Mouse (Mus musculus): Measurements from ENCODE around the gene Kazn. TPM values are rescaled to one million over a fixed set of nuclear protein-coding genes. Genes with fewer than 3 reads are reported as not detected.

The Kazn gene
- total and polyA plus RNA-seq, 2 experiments from 2014 or later = 25.6 to 70.2 TPM

DNA sequence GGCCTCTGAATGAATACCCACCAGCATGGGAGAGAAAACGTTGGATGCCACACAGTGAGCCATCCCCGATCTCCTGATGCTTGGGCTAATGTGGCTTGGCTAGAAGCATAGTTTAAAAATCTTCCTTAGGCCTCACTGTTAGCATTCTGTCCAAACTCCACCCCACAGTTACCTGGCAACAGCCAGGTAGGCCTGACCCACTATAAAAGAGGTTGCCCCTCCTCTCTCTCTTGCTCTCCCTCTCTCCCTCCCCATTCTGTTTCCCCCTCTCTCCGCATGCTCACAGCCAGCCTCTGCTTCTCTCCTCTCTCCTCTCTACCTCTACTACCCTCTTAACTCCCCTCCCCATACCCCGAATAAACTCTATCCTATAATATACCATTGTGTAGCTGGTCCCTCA, 74.8 kb downstream of the Kazn start:
- TF ChIP-seq CTCF (IDR thresholded peaks at IDR 0.05) = no peak
- WGBS = 54% methylated on average over 4 of the region's 4 CpGs
- H3K27me3 ChIP-seq (ENCODE audit: insufficient read depth, low read length) = no peaks in the 10 kb centered on the region
- H3K9ac ChIP-seq (replicated peaks; ENCODE audit: low read length, poor library complexity, severe bottlenecking) = no peak overlapping the region
- H3K36me3 ChIP-seq (ENCODE audit: insufficient read depth, low read length) = no peaks in the 10 kb centered on the region
- no peak overlapping the region for H3K27ac ChIP-seq (ENCODE audit: low read depth, low read length)
- ATAC-seq (ENCODE audit: low FRiP score) = no peak
- no peak overlapping the region for H3K4me3 ChIP-seq (ENCODE audit: low read depth, low read length)
- DNase-seq (ENCODE audit: low spot score) = no peak
- H3K4me1 ChIP-seq (ENCODE audit: insufficient read depth, low read length) = peaks cover 5% of the 10 kb centered on the region; the same call in 1 of the 2 replicates
- H3K9me3 ChIP-seq (ENCODE audit: low read length) = no peaks in the 10 kb centered on the region
- no peak overlapping the region for H3K4me2 ChIP-seq (ENCODE audit: low read depth, low read length, poor library complexity, severe bottlenecking)

GRCm38 (mm10) chr4:142163862-142164261, 75.3 kb downstream of the Kazn start:
- DNase-seq (ENCODE audit: low spot score) (no peak), ATAC-seq (ENCODE audit: low FRiP score) (no peak)
- H3K9me3 ChIP-seq (ENCODE audit: low read length) = no peaks in the 10 kb centered on the region
- no peak overlapping the region for H3K4me2 ChIP-seq (ENCODE audit: low read depth, low read length, poor library complexity, severe bottlenecking)
- no peak overlapping the region for H3K27ac ChIP-seq (ENCODE audit: low read depth, low read length)
- no peak overlapping the region for H3K9ac ChIP-seq (replicated peaks; ENCODE audit: low read length, poor library complexity, severe bottlenecking)
- no peaks in the 10 kb centered on the region for H3K36me3 ChIP-seq (ENCODE audit: insufficient read depth, low read length)
- 72% methylated on average over 3 of the region's 3 CpGs for WGBS
- no peak for TF ChIP-seq CTCF (IDR thresholded peaks at IDR 0.05)
- peaks cover 5% of the 10 kb centered on the region; the same call in 1 of the 2 replicates for H3K4me1 ChIP-seq (ENCODE audit: insufficient read depth, low read length)
- H3K4me3 ChIP-seq (ENCODE audit: low read depth, low read length) = no peak overlapping the region
- no peaks in the 10 kb centered on the region for H3K27me3 ChIP-seq (ENCODE audit: insufficient read depth, low read length)

DNA sequence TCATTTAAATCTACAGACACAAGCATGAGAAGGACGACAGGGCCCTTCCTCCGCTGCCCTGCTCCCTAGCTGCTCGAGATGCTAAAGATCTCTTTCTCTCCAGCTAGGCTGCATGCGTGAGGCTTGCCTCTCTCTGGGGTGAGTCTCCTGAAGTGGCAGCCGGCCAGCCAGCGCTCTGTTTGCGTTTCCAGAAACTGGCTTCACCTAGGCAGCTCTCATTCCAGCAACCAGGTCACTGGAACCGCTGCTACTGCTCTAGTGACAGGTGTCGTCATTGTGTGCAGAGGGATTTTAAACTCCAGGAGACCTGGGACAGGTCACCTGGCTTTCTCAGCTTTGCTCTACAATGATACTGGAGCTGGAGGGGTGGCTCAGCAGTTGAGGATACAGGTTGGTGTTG, 76.5 kb downstream of the Kazn start:
- WGBS = 84% methylated on average over 9 of the region's 9 CpGs
- H3K9me3 ChIP-seq (ENCODE audit: low read length) = no peaks in the 10 kb centered on the region
- H3K4me1 ChIP-seq (ENCODE audit: insufficient read depth, low read length) = peaks cover 5% of the 10 kb centered on the region; the same call in 1 of the 2 replicates
- TF ChIP-seq CTCF (IDR thresholded peaks at IDR 0.05) = no peak
- H3K4me2 ChIP-seq (ENCODE audit: low read depth, low read length, poor library complexity, severe bottlenecking) = no peak overlapping the region
- H3K36me3 ChIP-seq (ENCODE audit: insufficient read depth, low read length) = no peaks in the 10 kb centered on the region
- H3K27ac ChIP-seq (ENCODE audit: low read depth, low read length) = no peak overlapping the region
- H3K27me3 ChIP-seq (ENCODE audit: insufficient read depth, low read length) = no peaks in the 10 kb centered on the region
- H3K9ac ChIP-seq (replicated peaks; ENCODE audit: low read length, poor library complexity, severe bottlenecking) = no peak overlapping the region
- ATAC-seq (ENCODE audit: low FRiP score) (no peak), DNase-seq (ENCODE audit: low spot score) (no peak)
- no peak overlapping the region for H3K4me3 ChIP-seq (ENCODE audit: low read depth, low read length)

- Histone ChIP-seq H3K27me3 (ENCODE audit: insufficient read depth, low read length) (no peaks in the 10 kb centered on the region), H3K9ac (replicated peaks; ENCODE audit: low read length, poor library complexity, severe bottlenecking) (no peak overlapping the region), H3K4me2 (ENCODE audit: low read depth, low read length, poor library complexity, severe bottlenecking) (no peak overlapping the region), H3K4me1 (ENCODE audit: insufficient read depth, low read length) (peaks cover 5% of the 10 kb centered on the region; the same call in 1 of the 2 replicates), H3K36me3 (ENCODE audit: insufficient read depth, low read length) (no peaks in the 10 kb centered on the region), H3K9me3 (ENCODE audit: low read length) (no peaks in the 10 kb centered on the region), H3K27ac (ENCODE audit: low read depth, low read length) (no peak overlapping the region), H3K4me3 (ENCODE audit: low read depth, low read length) (no peak overlapping the region)
- peak; percentile 69 for DNase-seq (ENCODE audit: low spot score)
- WGBS = 100% methylated on average over 2 of the region's 2 CpGs
- peak; percentile 72 for TF ChIP-seq CTCF (IDR thresholded peaks at IDR 0.05)
- ATAC-seq (ENCODE audit: low FRiP score) = peak; percentile 27; the same call in 1 of the 2 replicates
These were observed 77.1 kb downstream of the Kazn start for GRCm38 (mm10) chr4:142162102-142162501.

- ATAC-seq (ENCODE audit: low FRiP score) = peak; percentile 18; the same call in 1 of the 2 replicates
- Histone ChIP-seq H3K4me1 (ENCODE audit: insufficient read depth, low read length) (no peaks in the 10 kb centered on the region), H3K27me3 (ENCODE audit: insufficient read depth, low read length) (no peaks in the 10 kb centered on the region), H3K9me3 (ENCODE audit: low read length) (no peaks in the 10 kb centered on the region), H3K9ac (replicated peaks; ENCODE audit: low read length, poor library complexity, severe bottlenecking) (no peak overlapping the region), H3K4me2 (ENCODE audit: low read depth, low read length, poor library complexity, severe bottlenecking) (no peak overlapping the region), H3K27ac (ENCODE audit: low read depth, low read length) (no peak overlapping the region), H3K36me3 (ENCODE audit: insufficient read depth, low read length) (no peaks in the 10 kb centered on the region), H3K4me3 (ENCODE audit: low read depth, low read length) (no peak overlapping the region)
- 38% methylated on average over 8 of the region's 8 CpGs for WGBS
- no peak for TF ChIP-seq CTCF (IDR thresholded peaks at IDR 0.05)
- peak; percentile 70 for DNase-seq (ENCODE audit: low spot score)
These were observed 79.2 kb downstream of the Kazn start for GRCm38 (mm10) chr4:142160041-142160440.

- Histone ChIP-seq H3K27ac (ENCODE audit: low read depth, low read length) (no peak overlapping the region), H3K9me3 (ENCODE audit: low read length) (no peaks in the 10 kb centered on the region), H3K9ac (replicated peaks; ENCODE audit: low read length, poor library complexity, severe bottlenecking) (no peak overlapping the region), H3K36me3 (ENCODE audit: insufficient read depth, low read length) (no peaks in the 10 kb centered on the region), H3K27me3 (ENCODE audit: insufficient read depth, low read length) (no peaks in the 10 kb centered on the region), H3K4me3 (ENCODE audit: low read depth, low read length) (no peak overlapping the region), H3K4me1 (ENCODE audit: insufficient read depth, low read length) (no peaks in the 10 kb centered on the region), H3K4me2 (ENCODE audit: low read depth, low read length, poor library complexity, severe bottlenecking) (no peak overlapping the region)
- no peak for TF ChIP-seq CTCF (IDR thresholded peaks at IDR 0.05)
- ATAC-seq (ENCODE audit: low FRiP score) (no peak), DNase-seq (ENCODE audit: low spot score) (no peak)
- 74% methylated on average over 5 of the region's 5 CpGs for WGBS
These were observed 82.7 kb downstream of the Kazn start for GRCm38 (mm10) chr4:142156506-142156905.

Measured in midbrain, postnatal 0 days (tissue).